Comparison of ENCODE assay signal across 9 mouse cellular contexts in genomic region chr15:89548837-89549236, GRCm38 (mm10). TPM values are rescaled to one million over a fixed set of nuclear protein-coding genes. Genes with fewer than 3 reads are reported as not detected.
DNase-seq lines count a peak whose midpoint lies in the region; ATAC-seq lines count a peak whose summit lies in the region.
"Had no signal": no experiment of that assay in that cellular context is flagged by ENCODE, and none has a peak within 500 bp of the region (broad histone marks: within the 10 kb centered on the region; RNA-seq: fewer than 3 reads in every experiment).

No protein-coding gene starts in this region.

- peak; percentile 22 for DNase-seq in embryo, embryonic 10 days (ENCODE audit: low spot score)
- DNase-seq in embryo, embryonic 11 days = no peak
- DNase-seq in lung, adult 18-20 months = no peak
- DNase-seq in forebrain, embryonic 11.5 days (ENCODE audit: low spot score) = no peak
- no peak for DNase-seq in spleen, adult 12 weeks (ENCODE audit: low spot score)
- DNase-seq in B cell, adult 2 months = no peak

- ATAC-seq in lung, embryonic 15.5 days (ENCODE audit: borderline replicate concordance, extremely low read depth, low FRiP score, low TSS enrichment) = 0 out of 2 replicates have a peak, but pooled peaks have one; percentile 16
- peak; percentile 34 for ATAC-seq in forebrain, embryonic 11.5 days (replicated peaks; ENCODE audit: low FRiP score)
- peak; percentile 74 for ATAC-seq in midbrain, embryonic 13.5 days

- no peaks in the 10 kb centered on the region for H3K36me3 ChIP-seq in lung, embryonic 15.5 days
- no peaks in the 10 kb centered on the region for H3K36me3 ChIP-seq in forebrain, embryonic 11.5 days (ENCODE audit: control insufficient read depth, insufficient read depth, low read length)
- H3K36me3 ChIP-seq in midbrain, embryonic 13.5 days = peaks cover 41% of the 10 kb centered on the region

- H3K9ac ChIP-seq in lung, embryonic 15.5 days = no peak overlapping the region
- H3K9ac ChIP-seq in forebrain, embryonic 11.5 days (ENCODE audit: low read length) = no peak overlapping the region
- no peak overlapping the region for H3K9ac ChIP-seq in midbrain, embryonic 13.5 days (replicated peaks)

- 49% methylated on average over 11 of the region's 11 CpGs for WGBS in lung, embryonic 15.5 days
- 41% methylated on average over 11 of the region's 11 CpGs for WGBS in forebrain, embryonic 11.5 days
- WGBS in midbrain, embryonic 13.5 days = 24% methylated on average over 11 of the region's 11 CpGs

- no peaks in the 10 kb centered on the region for H3K9me3 ChIP-seq in lung, embryonic 15.5 days
- no peaks in the 10 kb centered on the region for H3K9me3 ChIP-seq in forebrain, embryonic 11.5 days (ENCODE audit: control insufficient read depth, low read length)
- H3K9me3 ChIP-seq in midbrain, embryonic 13.5 days = no peaks in the 10 kb centered on the region

- H3K27ac ChIP-seq in lung, embryonic 15.5 days = no peak overlapping the region
- H3K27ac ChIP-seq in forebrain, embryonic 11.5 days (ENCODE audit: low read depth, low read length) = no peak overlapping the region
- H3K27ac ChIP-seq in midbrain, embryonic 13.5 days = no peak overlapping the region
- H3K27ac ChIP-seq: macrophage had no signal

- H3K4me1 ChIP-seq in lung, embryonic 15.5 days = peaks cover 16% of the 10 kb centered on the region; the same call in 1 of the 2 replicates
- 0 out of 2 replicates have a peak, but pooled peaks cover 4% of the 10 kb centered on the region for H3K4me1 ChIP-seq in forebrain, embryonic 11.5 days (replicated peaks; ENCODE audit: control insufficient read depth, insufficient read depth, low read length)
- peaks cover 21% of the 10 kb centered on the region for H3K4me1 ChIP-seq in midbrain, embryonic 13.5 days (replicated peaks)

- H3K4me2 ChIP-seq in lung, embryonic 15.5 days = peak overlapping the region; percentile 57
- peak overlapping the region; percentile 45; the same call in 1 of the 2 replicates for H3K4me2 ChIP-seq in forebrain, embryonic 11.5 days (ENCODE audit: low read depth, low read length, severe bottlenecking)
- H3K4me2 ChIP-seq in midbrain, embryonic 13.5 days (replicated peaks) = peak overlapping the region; percentile 52

- H3K27me3 ChIP-seq in lung, embryonic 15.5 days = peaks cover 16% of the 10 kb centered on the region; the same call in 1 of the 2 replicates
- H3K27me3 ChIP-seq in forebrain, embryonic 11.5 days (ENCODE audit: control insufficient read depth, insufficient read depth, low read length) = peaks cover 11% of the 10 kb centered on the region; the same call in 1 of the 2 replicates
- H3K27me3 ChIP-seq in midbrain, embryonic 13.5 days = peaks cover 25% of the 10 kb centered on the region

- H3K4me3 ChIP-seq in lung, embryonic 15.5 days = 0 out of 2 replicates have a peak overlapping the region, but pooled peaks have one; percentile 35
- H3K4me3 ChIP-seq in forebrain, embryonic 11.5 days (ENCODE audit: low read depth, low read length) = no peak overlapping the region
- no peak overlapping the region for H3K4me3 ChIP-seq in midbrain, embryonic 13.5 days (replicated peaks)

RNA-seq across cellular contexts. Expression of gene Acr, which starts 19.3 kb away (rescaled TPM):
- polyA plus RNA-seq in lung, embryonic 15.5 days (2015; fragmentation: Nextera tagmentation; extraction: Ambion mirVana) = 0.10 and 0.20 TPM in 2 replicates
- 0.65 and 0.84 TPM in 2 replicates for polyA plus RNA-seq in forebrain, embryonic 11.5 days (2014; fragmentation: Nextera tagmentation; extraction: Ambion mirVana)
- polyA plus RNA-seq in midbrain, embryonic 13.5 days (2015; fragmentation: Nextera tagmentation; extraction: Ambion mirVana) = 2.5 and 2.6 TPM in 2 replicates
- polyA plus RNA-seq: macrophage had no signal

RNA-seq across cellular contexts. Expression of gene Rabl2, which starts 42.9 kb away (rescaled TPM):
- polyA plus RNA-seq in lung, embryonic 15.5 days (2015; fragmentation: Nextera tagmentation; extraction: Ambion mirVana) = 45.9 and 46.2 TPM in 2 replicates
- 76.4 and 76.7 TPM in 2 replicates for polyA plus RNA-seq in forebrain, embryonic 11.5 days (2014; fragmentation: Nextera tagmentation; extraction: Ambion mirVana)
- polyA plus RNA-seq in midbrain, embryonic 13.5 days (2015; fragmentation: Nextera tagmentation; extraction: Ambion mirVana) = 70.8 and 80.3 TPM in 2 replicates

RNA-seq across cellular contexts. Expression of gene Shank3, which starts 49.4 kb away (rescaled TPM):
- 2.5 and 2.8 TPM in 2 replicates for polyA plus RNA-seq in lung, embryonic 15.5 days (2015; fragmentation: Nextera tagmentation; extraction: Ambion mirVana)
- 3.8 and 4.9 TPM in 2 replicates for polyA plus RNA-seq in forebrain, embryonic 11.5 days (2014; fragmentation: Nextera tagmentation; extraction: Ambion mirVana)
- polyA plus RNA-seq in midbrain, embryonic 13.5 days (2015; fragmentation: Nextera tagmentation; extraction: Ambion mirVana) = 13.3 and 14.8 TPM in 2 replicates
- polyA plus RNA-seq: macrophage had no signal

Comparison
In these comparisons a context has a peak if more than half of its experiments do, and no peak if none do; other contexts are left out.
1. ATAC-seq: peak in every context shown above with its lines; median percentile 74 in midbrain, embryonic 13.5 days; 34 in forebrain, embryonic 11.5 days; 16 in lung, embryonic 15.5 days.